Mouse (Mus musculus) megakaryocyte, embryonic 14.5 days (primary cell): ENCODE data around the gene Cdpf1.

ENCODE experiments used
- FLI1 ChIP-seq: IDR thresholded peaks from 2 replicates; pipeline ENCODE4 v1.6.1; 2012; ENCODE audit warnings: low read length, inconsistent platforms, mixed read lengths
- GATA1 ChIP-seq: IDR thresholded peaks from 3 replicates; pipeline ENCODE4 v1.6.1; 2012; ENCODE audit warnings: mixed read lengths, low read length, inconsistent platforms, borderline replicate concordance

- TF ChIP-seq GATA1 = no peak
- TF ChIP-seq FLI1 = no peak
Measured at GRCm38 (mm10) chr15:85821203-85822010, 9.9 kb upstream of the Cdpf1 start, which contains the start of gene Pkdrej.
